Mouse (Mus musculus) forebrain, embryonic 12.5 days (tissue): ENCODE results near the gene Bcam. TPM values are rescaled to one million over a fixed set of nuclear protein-coding genes. Genes with fewer than 3 reads are reported as not detected.

Experiments used
- ATAC-seq: fragments of 200-750 bp; cut with Nextera tagmentation; 2 replicates; pipeline ENCODE4 v1.8.0; 2017; ENCODE audit warnings: moderate TSS enrichment; ENCODE audit not compliant: low FRiP score
- H3K27ac ChIP-seq: fragments of 300-500 bp; sonication (generic); 2 replicates; pipeline ENCODE4 v1.5.1; 2016; ENCODE audit warnings: mild to moderate bottlenecking
- H3K27me3 ChIP-seq: fragments of 300-500 bp; sonication (generic); 2 replicates; pipeline ENCODE4 v1.6.1; 2016; ENCODE audit warnings: mild to moderate bottlenecking
- H3K36me3 ChIP-seq: fragments of 300-500 bp; sonication (generic); replicated peaks from 2 replicates; pipeline ENCODE4 v1.6.1; 2016; ENCODE audit warnings: mild to moderate bottlenecking
- H3K4me1 ChIP-seq: fragments of 300-500 bp; sonication (generic); 2 replicates; pipeline ENCODE4 v1.6.1; 2016
- H3K4me2 ChIP-seq: fragments of 300-500 bp; sonication (generic); 2 replicates; pipeline ENCODE4 v1.6.1; 2016; ENCODE audit warnings: mild to moderate bottlenecking, moderate library complexity
- H3K4me3 ChIP-seq: fragments of 300-500 bp; sonication (generic); replicated peaks from 2 replicates; pipeline ENCODE4 v1.5.1; 2016; ENCODE audit warnings: mild to moderate bottlenecking
- H3K9ac ChIP-seq: fragments of 300-500 bp; sonication (generic); 2 replicates; pipeline ENCODE4 v1.6.1; 2016; ENCODE audit warnings: mild to moderate bottlenecking
- H3K9me3 ChIP-seq: fragments of 300-500 bp; sonication (generic); 2 replicates; pipeline ENCODE4 v1.6.1; 2016
- WGBS: fragments of 180-500 bp; shearing (Covaris S2); methylation state at CpG from one replicate; pipeline ENCODE4 v1.1.7; 2016; 5-methylcytosine and 5-hydroxymethylcytosine counted together
- polyA plus RNA-seq: library from polyadenylated mRNA; unstranded; fragments of >200 nt; fragmentation: Nextera tagmentation; extraction: Ambion mirVana; gene quantifications from 2 replicates; pipeline ENCODE4 v1.2.1, GENCODE M21; 2016

The Bcam gene
- polyA plus RNA-seq, 1 experiment from 2014 or later = 10.9 TPM

- under 1% methylated on average over 32 of the region's 32 CpGs for WGBS
- no peaks in the 10 kb centered on the region for H3K9me3 ChIP-seq
- H3K27me3 ChIP-seq = no peaks in the 10 kb centered on the region
- peak; percentile 21 for ATAC-seq
- peaks cover 36% of the 10 kb centered on the region for H3K4me1 ChIP-seq
- H3K36me3 ChIP-seq = peaks cover 8% of the 10 kb centered on the region
- peak overlapping the region; percentile 74 for H3K4me3 ChIP-seq
- peak overlapping the region; percentile 80 for H3K9ac ChIP-seq
- H3K4me2 ChIP-seq = peak overlapping the region; percentile 89
- H3K27ac ChIP-seq = peak overlapping the region; percentile 79
Observed at GRCm38 (mm10) chr7:19748219-19749195, 22.3 kb downstream of the Bcam start.

GRCm38 (mm10) chr7:19747420-19748218 lies 23.2 kb downstream of the Bcam start:
- peak overlapping the region; percentile 89 for H3K4me2 ChIP-seq
- peak overlapping the region; percentile 80 for H3K9ac ChIP-seq
- H3K36me3 ChIP-seq = peaks cover 11% of the 10 kb centered on the region
- no peaks in the 10 kb centered on the region for H3K27me3 ChIP-seq
- no peaks in the 10 kb centered on the region for H3K9me3 ChIP-seq
- H3K4me3 ChIP-seq = peak overlapping the region; percentile 74
- no peak overlapping the region for H3K27ac ChIP-seq
- no peak for ATAC-seq
- H3K4me1 ChIP-seq = peaks cover 36% of the 10 kb centered on the region
- 2% methylated on average over 25 of the region's 25 CpGs for WGBS

- 0 out of 2 replicates have a peak overlapping the region, but pooled peaks have one; percentile 8 for H3K4me3 ChIP-seq
- peaks cover 42% of the 10 kb centered on the region for H3K4me1 ChIP-seq
- H3K4me2 ChIP-seq = peak overlapping the region; percentile 89
- H3K9me3 ChIP-seq = no peaks in the 10 kb centered on the region
- H3K27me3 ChIP-seq = no peaks in the 10 kb centered on the region
- H3K27ac ChIP-seq = no peak overlapping the region
- H3K9ac ChIP-seq = peak overlapping the region; percentile 27; the same call in 1 of the 2 replicates
- WGBS = 30% methylated on average over 6 of the region's 6 CpGs
- ATAC-seq = no peak
- peaks cover 11% of the 10 kb centered on the region for H3K36me3 ChIP-seq
Observed at GRCm38 (mm10) chr7:19746426-19747201, 24.2 kb downstream of the Bcam start.

GRCm38 (mm10) chr7:19745971-19746370 lies 24.8 kb downstream of the Bcam start:
- 86% methylated on average over 8 of the region's 10 CpGs for WGBS
- Histone ChIP-seq H3K36me3 (peaks cover 11% of the 10 kb centered on the region), H3K9me3 (no peaks in the 10 kb centered on the region), H3K27me3 (no peaks in the 10 kb centered on the region), H3K4me3 (no peak overlapping the region), H3K4me2 (no peak overlapping the region), H3K9ac (no peak overlapping the region), H3K4me1 (peaks cover 46% of the 10 kb centered on the region), H3K27ac (no peak overlapping the region)
- ATAC-seq = no peak

DNA sequence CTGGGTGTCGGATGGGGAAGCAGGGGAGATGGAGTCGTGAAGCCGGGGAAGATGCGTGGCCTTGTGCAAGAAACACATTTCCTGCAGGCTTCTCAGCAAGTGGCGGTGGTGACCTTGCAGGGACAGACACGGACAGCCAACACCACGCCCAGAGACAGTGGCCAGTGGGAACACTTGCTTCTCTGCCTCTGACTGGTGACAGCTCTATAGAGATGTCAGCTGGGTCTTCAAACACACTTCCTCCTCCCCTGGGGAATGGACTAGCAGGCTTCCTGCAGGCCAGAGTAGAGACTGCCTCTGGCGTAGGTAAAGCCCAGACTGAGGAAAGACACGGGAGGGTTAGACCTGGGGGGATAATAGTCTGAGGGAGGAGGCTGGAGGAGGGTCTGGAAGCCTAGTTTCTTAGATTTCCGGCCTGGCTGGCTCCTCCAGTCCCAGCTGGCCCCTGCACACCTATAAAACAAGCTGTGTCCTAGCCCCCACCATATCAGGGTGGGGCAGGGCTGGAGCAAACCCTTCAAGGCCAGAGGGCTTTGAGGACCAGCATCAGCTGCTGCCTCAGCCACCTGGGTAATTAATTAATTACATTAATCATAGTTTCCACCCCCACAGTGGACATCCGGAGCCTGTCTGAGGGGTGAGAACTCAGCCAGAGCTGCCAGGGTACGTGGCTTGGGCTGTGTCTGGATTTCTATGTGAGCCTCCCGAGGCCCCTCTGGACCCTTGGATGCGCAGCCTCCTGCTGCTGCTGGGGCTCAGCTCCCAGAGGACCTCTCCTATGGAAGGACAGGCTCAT lies 26.0 kb downstream of the Bcam start:
- H3K27me3 ChIP-seq = no peaks in the 10 kb centered on the region
- 80% methylated on average over 14 of the region's 14 CpGs for WGBS
- H3K4me1 ChIP-seq = peaks cover 39% of the 10 kb centered on the region
- no peak overlapping the region for H3K27ac ChIP-seq
- peaks cover 18% of the 10 kb centered on the region for H3K36me3 ChIP-seq
- no peak overlapping the region for H3K9ac ChIP-seq
- no peak overlapping the region for H3K4me3 ChIP-seq
- no peaks in the 10 kb centered on the region for H3K9me3 ChIP-seq
- no peak overlapping the region for H3K4me2 ChIP-seq
- ATAC-seq = no peak

DNA sequence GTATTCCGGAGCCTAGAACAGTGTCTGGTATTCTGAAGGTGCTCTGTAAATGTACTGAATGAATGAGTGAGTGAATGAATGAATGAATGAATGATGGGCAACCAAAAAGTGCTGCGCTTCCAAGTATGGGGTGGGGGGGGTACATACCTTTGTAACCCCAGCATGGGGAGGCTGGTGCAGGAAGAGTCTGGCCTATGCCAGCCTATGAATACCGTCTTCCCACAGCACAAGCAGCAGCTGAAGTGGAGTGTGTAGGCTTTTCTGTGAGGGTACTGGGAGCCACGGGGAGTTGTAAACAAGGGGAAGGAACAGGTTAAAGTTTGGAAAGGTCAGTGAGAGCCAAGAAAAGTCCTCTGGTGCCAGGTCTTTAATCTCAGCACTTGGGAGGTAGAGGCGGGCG lies 27.0 kb downstream of the Bcam start:
- no peak overlapping the region for H3K4me3 ChIP-seq
- no peak for ATAC-seq
- H3K9ac ChIP-seq = no peak overlapping the region
- no peaks in the 10 kb centered on the region for H3K27me3 ChIP-seq
- no peaks in the 10 kb centered on the region for H3K9me3 ChIP-seq
- no peak overlapping the region for H3K4me2 ChIP-seq
- no peak overlapping the region for H3K27ac ChIP-seq
- H3K4me1 ChIP-seq = peaks cover 39% of the 10 kb centered on the region
- peaks cover 18% of the 10 kb centered on the region for H3K36me3 ChIP-seq
- 88% methylated on average over 6 of the region's 6 CpGs for WGBS

DNA sequence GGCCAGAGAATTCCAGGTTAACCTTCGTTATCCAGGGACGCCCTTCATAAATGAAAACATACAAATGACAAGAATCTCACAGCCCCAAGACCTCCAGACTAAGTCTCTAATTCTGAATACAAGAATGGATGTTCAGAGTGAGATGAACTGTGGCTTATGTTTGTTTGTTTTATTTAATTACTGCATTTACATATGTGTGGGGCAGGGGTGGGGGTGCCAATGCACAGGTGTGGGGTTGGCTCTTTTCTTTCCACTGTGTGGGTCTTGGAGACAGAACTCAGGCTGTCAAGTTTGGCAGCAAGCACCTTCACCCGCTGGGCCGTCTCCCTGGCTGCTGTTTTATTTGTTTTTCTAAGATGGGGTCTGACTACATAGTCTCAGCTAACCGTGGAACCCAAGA lies 28.3 kb downstream of the Bcam start:
- H3K4me1 ChIP-seq = peaks cover 26% of the 10 kb centered on the region
- peaks cover 25% of the 10 kb centered on the region for H3K36me3 ChIP-seq
- no peak overlapping the region for H3K4me3 ChIP-seq
- no peaks in the 10 kb centered on the region for H3K27me3 ChIP-seq
- WGBS = 67% methylated on average over 5 of the region's 5 CpGs
- H3K9ac ChIP-seq = no peak overlapping the region
- ATAC-seq = no peak
- no peak overlapping the region for H3K4me2 ChIP-seq
- H3K9me3 ChIP-seq = no peaks in the 10 kb centered on the region
- no peak overlapping the region for H3K27ac ChIP-seq

- H3K9me3 ChIP-seq = no peaks in the 10 kb centered on the region
- no peak overlapping the region for H3K4me3 ChIP-seq
- H3K27me3 ChIP-seq = no peaks in the 10 kb centered on the region
- no peak overlapping the region for H3K9ac ChIP-seq
- 0 out of 2 replicates have a peak, but pooled peaks have one; percentile 24 for ATAC-seq
- WGBS = 18% methylated on average over 8 of the region's 8 CpGs
- H3K36me3 ChIP-seq = peaks cover 34% of the 10 kb centered on the region
- no peak overlapping the region for H3K4me2 ChIP-seq
- H3K27ac ChIP-seq = no peak overlapping the region
- H3K4me1 ChIP-seq = peaks cover 16% of the 10 kb centered on the region
Observed at GRCm38 (mm10) chr7:19741329-19742031, 29.3 kb downstream of the Bcam start.

DNA sequence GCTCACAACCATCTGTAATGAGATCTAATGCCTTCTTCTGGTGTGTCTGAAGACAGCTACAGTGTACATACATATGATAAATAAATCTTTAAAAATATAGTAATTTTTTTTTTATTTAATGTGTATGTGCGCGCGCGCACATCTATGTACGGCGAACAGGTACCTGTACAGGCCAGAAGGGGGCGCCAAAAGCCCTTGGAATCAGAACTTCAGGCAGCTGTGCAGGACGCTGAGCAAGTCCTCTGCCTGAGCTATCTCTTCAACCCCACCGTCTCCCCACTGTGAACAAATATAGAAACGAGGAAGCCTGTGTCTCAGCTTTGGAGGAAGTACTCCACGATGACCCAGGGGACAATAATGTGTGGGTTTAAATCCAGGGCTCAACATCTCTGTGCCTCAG lies 30.5 kb downstream of the Bcam start:
- 94% methylated on average over 11 of the region's 11 CpGs for WGBS
- H3K27me3 ChIP-seq = no peaks in the 10 kb centered on the region
- H3K4me2 ChIP-seq = no peak overlapping the region
- H3K36me3 ChIP-seq = peaks cover 39% of the 10 kb centered on the region
- H3K27ac ChIP-seq = no peak overlapping the region
- no peak for ATAC-seq
- H3K4me3 ChIP-seq = no peak overlapping the region
- no peaks in the 10 kb centered on the region for H3K9me3 ChIP-seq
- no peak overlapping the region for H3K9ac ChIP-seq
- H3K4me1 ChIP-seq = peaks cover 13% of the 10 kb centered on the region; the same call in 1 of the 2 replicates

DNA sequence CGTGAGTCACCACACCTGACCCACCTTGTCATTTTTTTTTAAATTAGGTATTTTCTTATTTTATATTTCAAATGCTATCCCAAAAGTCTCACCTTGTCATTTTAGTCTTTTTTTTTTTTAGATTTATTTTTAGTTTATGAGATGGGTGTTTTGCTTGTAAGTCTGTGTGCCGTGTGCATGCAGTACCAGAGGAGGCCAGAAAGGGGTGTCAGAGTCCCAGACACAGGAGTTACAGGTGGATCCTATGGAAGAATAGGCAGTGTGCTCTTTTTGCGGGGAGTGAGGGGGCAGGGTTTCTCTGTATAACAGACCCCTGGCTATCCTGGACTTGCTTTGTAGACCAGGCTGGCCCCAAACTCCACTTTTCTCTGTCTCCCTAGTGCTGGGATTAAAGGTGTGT lies 32.0 kb downstream of the Bcam start:
- H3K9me3 ChIP-seq = no peaks in the 10 kb centered on the region
- peaks cover 10% of the 10 kb centered on the region; the same call in 1 of the 2 replicates for H3K4me1 ChIP-seq
- no peak overlapping the region for H3K4me2 ChIP-seq
- H3K36me3 ChIP-seq = peaks cover 40% of the 10 kb centered on the region
- no peak for ATAC-seq
- no peaks in the 10 kb centered on the region for H3K27me3 ChIP-seq
- no peak overlapping the region for H3K9ac ChIP-seq
- no peak overlapping the region for H3K4me3 ChIP-seq
- WGBS = 94% methylated on average over 3 of the region's 3 CpGs
- H3K27ac ChIP-seq = no peak overlapping the region
